Mouse (Mus musculus) c-Kit-positive CD71-positive TER-119-negative erythroid progenitor cells, embryonic 14.5 days (primary cell): ENCODE data around the gene Trarg1.
"Not testable (repeated sequence)": the region's sequence is repeated elsewhere in the genome, so short reads cannot be mapped to it uniquely, and the experiment has no call there.

Experiments
- DNase-seq: peaks from one replicate; pipeline ENCODE4 v3.0.0-alpha.2; 2013; ENCODE audit warnings: low read depth

Gene Trarg1

DNA sequence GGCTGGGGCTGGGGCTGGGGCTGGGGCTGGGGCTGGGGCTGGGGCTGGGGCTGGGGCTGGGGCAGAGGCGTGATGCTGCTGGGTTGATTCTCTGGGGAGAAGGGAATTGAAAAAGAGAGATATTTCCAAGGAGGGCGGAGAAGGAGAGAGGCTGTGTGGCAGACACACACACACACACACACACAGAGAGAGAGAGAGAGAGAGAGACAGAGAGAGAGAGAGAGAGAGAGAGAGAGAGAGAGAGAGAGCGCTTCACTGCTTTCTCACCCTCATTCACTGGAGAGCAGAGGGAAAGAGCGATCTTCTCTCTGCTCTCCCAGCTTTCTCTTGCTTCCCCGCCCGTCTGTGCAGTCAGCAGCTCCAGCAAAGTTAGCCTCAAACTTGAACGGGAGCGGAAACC is at the start of gene Trarg1:
Trarg1 (plus strand) TSS at position 301 of the 400 bp plus-strand sequence.
- DNase-seq = not testable (repeated sequence)

DNA sequence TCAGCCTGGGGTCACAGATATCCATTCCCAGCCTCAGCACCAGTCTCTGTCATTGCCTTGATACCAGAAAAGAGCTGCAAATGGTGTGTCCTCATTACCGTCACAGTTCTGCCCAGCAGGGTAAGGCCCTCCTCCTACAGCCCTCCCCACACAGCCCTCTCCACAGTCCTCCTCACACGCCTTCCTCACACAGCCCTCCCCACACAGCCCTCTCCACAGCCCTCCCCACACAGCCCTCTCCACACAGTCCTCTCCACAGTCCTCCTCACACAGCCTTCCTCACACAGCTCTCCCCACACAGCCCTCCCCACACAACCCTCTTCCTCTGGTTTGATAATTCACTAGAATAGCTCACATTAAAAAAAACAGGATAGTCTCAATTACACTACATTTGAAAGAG is 49.6 kb upstream of the Trarg1 start:
- DNase-seq = no peak

DNA sequence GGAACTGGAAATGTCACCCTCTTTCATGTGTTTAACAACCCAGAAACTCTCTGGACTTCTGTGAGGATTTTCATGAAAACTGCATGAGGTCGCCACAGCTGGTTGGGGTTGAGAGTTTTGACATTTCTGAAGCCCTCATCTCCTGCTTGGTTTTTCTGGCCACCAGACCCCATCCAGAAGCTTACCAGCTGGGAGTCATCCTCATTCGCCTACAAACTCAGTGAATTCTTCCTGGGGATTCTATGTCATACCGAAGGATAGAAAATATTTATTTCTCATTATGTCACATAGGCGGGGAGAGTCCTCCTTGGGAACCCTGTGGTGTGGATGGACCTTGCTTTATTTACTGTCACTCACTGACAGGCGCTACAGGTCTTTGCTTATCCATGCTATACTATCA is 49.1 kb upstream of the Trarg1 start:
- DNase-seq = no peak

DNA sequence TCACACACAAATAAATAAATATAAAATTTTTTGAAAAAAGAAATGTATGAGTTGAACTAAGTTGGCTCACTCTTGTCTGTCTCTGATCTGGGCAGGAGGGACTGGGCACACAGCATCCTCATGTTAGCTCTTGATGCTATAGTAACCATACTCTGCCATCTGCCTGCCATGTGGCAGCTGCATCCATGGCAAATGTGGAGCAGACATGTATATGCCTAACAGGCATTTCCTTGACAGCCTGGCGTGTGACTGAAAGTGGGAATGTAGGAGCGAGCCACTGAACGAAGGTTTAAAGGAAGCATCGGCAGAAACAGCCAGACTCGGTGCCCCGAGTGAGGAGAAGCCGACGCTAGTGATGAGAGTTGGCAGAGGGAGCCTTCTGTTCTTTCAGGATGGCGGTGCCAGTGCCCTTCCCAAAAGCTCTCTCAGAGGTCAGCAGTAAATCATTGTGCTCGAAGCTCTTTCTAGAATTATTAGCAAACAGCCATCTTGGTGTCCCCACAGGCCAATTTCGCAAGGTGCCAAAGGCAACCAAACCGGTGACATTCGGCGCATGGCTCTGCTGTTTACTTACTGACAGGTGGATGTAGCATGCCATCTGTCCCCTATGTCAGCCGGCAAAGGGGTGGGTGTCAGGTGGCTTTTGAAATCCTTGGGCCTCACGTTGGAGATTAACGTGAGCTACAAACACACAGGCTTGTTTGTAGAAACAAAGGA is 40.2 kb upstream of the Trarg1 start:
- no peak for DNase-seq

DNA sequence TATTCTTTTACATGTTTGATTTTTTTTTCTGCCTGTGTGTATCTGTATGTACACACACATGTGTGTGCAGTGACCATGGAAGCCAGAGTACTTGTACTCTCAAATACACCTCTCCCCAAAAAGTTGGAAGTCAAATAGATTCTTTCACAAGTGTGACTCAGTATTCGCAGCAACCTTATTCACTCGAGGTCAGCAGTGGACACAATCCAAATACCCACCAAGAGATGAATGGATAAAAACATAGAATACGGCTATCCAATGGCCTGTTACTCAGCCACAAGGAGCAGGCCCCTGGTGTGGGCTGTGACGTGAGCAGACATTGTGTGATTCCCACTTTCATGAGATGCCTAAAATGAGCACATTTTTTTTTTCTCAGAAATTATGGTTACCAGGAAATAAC is 39.4 kb upstream of the Trarg1 start:
- DNase-seq = no peak

DNA sequence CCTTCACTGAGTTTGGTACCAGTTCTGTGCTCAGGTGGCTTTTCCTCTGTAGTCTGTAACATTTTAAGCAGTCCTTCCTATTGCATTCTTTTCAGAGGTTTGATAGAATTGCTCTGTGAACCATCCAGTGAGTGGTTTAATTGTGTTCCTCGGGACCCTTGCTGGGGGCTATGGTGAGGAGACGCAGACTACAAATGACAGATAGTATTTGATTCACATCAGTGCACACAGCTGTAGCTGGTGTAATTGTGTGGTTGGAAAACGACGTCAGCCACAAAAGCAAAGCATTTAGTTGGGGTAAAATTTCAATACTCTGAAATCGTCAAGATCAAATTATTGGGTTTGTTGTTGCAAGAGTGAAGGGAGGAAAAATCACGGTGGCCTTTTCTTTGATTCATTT is 35.4 kb upstream of the Trarg1 start:
- DNase-seq = no peak

DNA sequence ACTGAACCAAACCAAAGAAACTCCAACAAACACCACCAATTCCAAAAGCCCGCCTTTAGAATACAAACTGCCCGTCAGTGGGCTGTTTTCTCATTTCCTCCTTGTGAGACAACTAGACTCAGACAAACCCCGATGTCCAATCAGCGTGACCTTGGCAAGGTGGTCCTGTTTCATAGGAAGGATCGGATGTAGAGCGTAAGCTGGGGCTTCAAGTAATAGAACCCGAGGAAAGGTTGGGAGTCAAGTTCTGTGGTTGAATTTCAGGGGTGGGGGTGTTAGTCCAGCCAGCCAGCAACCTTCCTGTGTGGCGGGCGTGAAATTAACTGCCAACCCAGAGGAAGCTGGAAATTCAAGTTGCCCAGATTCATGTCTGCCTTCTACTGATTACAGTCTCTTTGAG is 34.6 kb upstream of the Trarg1 start:
- DNase-seq = no peak

DNA sequence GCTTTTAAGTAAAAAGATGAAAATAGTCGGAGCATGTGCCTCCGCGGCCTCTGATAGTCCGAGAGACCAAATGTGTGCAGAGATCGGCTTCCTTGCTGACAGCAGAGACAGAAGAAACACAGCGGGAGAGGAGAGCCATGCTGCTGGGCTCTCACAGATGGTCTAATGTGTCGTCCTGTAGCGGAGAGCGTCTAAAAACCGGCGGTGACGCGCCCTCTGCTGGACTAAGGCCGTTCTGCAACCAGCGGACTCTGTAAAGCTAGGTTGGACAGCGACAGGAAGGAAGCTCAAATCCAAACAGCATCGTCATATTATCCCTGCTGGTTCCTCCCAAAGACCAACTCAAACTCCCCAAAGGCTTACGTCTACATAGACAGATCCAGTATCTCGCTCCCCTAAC is 33.7 kb upstream of the Trarg1 start:
- DNase-seq = peak; percentile 60

DNA sequence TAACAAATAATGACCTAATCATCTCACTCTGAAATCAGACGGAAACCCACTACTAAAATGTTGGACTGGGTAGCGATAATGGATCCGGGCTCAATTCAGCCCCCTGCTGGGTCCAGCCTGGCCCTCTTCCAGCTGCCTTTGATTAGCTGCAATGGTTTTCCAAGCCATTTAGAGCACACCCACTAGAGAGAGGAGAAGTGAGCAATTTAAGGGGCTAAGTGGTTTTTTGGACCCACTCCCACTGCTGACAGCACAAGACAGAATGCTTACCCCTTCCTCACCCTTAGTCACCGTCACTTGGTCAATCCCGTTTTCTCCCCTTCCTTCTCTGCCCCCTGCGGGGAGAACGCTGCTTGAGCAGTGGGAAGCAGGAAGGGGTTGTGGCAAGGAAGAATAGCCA is 32.5 kb upstream of the Trarg1 start:
- DNase-seq = no peak

DNA sequence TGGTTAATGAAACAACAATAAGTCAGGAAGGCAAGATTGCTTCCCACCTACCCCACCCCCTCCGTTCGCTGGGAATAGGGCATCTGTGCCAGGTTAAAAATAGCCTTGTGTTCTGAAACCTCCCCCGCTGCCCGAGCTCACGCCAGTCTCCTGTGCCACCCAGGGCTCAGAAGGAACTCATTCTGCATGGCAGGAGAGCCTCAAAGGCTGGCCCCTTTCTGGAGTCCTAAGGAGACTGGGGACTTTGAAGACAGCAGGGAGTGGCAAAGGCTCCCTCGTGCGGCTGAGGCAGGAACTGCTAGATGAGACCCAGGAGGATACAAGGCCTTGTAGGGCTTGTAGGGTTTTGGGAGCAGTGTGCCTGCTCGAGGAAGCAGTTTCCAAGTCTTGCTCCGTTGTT is 32.1 kb upstream of the Trarg1 start:
- DNase-seq = peak; percentile 39

DNA sequence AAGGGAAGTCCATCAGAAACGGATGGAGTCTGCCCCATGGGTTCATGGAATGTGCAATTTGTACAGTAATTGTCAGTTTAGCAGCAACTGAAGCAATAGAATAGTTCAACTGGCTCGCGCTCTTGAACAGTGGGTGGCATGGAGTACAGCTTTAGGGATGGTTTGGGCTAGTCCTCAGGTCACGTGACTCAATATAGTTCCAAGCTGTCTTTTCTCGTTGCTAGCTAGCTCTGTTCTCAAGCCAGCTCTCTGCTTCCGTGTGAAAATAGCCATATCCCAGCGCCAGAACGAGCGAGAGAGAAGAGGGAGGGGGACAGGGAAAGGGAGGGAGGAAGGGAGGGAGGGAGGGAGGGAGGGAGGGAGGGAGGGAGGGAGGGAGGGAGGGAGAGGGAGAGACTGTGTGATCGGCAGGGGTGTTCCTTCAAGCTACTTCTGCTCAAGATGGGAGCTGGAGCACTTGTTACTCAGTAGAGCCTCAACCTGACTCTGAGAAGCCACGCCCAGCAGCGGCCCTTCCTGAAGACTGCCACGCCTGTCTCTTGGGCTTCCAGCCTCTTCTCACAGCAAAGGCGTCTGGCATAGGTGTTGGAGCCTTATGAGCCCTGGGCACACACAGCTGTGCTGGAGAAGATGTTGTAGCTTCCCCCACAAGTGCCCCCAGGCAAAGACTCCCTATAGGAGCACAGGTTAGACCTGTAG is 28.6 kb upstream of the Trarg1 start:
- no peak for DNase-seq

DNA sequence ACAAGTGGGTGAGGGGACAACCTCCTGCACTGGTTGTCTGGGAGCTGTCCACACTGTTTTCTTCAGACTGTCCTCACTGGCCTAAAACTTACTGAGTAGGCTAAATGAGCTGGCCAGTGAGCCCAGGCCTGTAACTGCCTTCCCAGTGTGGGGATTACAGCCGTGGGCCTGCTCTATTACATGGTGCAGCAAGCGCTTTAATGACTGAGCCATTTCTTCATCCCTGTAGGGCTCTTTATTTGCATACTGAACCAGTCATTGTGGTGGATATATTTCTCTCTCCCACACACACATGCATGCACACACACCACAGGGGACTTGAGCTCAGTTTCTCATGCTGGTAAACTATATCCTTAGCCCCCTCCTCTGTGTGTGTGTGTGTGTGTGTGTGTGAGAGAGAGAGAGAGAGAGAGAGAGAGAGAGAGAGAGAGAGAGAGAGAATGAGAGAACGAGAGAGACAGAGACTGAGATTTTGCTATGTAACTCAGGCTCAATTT is 26.7 kb upstream of the Trarg1 start:
- DNase-seq = no peak

DNA sequence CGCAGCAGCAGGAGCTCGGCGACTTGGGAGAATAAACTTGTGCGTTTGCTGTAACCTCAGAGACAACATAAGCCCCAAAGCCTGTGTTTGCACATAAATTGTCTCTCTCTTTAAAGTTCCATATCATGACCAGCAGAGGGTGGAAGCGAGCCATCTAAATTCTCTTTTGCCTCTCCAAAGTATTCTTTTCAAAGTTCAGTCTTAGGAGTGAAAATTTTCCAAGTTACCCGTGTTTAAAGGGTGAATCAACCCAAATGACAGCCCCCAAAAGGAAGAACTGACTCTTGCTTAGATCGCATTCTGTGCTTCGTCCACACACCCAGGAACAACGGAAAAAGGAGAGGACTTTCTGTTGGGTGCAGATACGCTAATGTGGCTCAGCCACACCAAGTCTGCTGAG is 24.5 kb upstream of the Trarg1 start:
- peak; percentile 19 for DNase-seq

DNA sequence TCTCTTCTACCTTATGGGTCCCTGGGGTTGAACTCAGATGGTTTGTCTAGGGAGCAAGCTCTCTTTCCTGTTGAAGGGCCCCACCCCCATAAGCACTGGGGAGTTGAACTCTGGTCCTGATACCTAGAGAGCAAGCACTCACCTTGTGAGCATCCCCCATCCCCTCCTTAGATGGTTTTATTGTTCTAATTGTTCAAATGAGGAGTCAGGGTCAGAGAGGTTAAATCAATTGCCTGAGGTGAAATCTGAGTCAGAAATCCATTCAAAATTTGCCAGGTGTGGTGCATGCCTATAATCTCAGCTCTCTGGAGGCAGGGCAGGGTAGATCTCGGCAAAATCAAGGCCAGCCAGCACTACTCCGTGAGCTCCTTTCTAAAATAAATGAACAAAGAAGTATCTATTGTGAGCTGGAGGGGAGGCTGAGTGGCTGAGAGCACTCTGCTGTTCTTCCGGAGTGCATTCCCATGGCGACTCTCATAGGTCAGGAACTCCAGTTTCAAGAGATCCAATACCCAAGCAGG is 22.1 kb upstream of the Trarg1 start:
- no peak for DNase-seq

DNA sequence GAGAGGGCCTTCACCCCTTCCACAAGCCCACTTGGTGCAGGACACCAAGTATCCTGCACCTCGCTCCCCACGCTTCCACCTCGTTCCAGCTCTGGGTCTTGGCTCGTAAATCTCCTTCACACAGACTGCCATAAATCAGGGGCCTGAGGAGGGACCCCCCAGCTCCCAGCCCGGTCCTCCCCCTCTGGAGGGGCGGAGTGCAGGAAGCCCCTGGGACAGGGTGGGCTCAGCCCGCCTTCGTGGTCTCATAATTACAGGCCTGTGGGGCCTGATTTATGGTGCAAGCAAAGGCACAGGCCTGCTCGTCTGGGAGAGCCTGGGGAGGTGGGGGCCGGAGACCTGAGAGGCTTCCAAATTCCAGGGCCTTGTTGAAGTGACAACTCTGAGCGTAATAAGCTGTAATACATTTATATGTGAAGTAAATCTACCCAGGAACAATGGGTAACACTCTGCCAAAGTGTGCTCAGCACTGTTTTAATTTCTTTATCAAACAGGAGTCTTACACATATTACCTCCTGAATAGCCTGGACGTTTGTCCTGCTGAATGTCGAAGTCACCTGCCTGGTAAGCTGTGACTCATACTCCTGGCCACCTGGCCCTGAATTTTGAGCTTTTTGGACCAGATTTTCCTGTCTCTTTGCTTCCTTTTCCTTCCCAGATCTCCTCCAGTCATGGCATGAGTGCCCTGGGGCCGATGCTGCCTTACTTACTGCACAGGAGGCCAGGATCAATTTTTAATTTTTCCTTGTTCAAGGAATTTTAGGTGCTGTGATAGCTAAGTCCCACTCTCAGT is 20.3 kb upstream of the Trarg1 start:
- no peak for DNase-seq

DNA sequence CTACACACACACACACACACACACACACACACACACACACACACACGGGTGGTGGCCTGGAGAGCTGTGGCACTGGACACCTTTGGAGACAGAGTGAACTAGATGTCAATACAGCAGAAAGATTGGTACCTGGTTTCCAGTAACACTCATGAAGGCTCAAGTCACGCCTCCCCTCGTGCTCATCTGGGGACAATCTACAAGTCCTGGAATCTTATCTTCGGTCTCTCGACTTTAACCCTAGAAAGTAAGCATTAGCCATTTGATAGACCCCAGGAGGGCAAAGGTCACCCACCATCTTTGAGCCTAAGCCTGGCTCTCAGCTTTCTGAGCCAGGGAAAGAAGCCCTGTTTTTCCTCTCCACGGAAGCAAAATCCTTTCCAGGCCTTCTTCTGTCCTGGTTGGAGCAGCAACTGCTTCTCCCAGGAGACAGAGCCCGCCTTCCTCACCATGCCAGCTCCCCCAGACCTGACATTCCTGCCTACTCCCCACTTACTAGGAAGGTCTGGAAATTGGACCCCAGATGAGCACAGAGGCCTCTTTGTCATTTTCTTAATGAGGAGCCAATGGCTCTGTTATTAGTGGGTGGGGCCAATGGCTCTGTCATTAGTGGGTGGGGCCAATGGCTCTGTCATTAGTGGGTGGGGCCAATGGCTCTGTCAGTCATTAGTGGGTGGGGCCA is 17.7 kb upstream of the Trarg1 start:
- DNase-seq = no peak

DNA sequence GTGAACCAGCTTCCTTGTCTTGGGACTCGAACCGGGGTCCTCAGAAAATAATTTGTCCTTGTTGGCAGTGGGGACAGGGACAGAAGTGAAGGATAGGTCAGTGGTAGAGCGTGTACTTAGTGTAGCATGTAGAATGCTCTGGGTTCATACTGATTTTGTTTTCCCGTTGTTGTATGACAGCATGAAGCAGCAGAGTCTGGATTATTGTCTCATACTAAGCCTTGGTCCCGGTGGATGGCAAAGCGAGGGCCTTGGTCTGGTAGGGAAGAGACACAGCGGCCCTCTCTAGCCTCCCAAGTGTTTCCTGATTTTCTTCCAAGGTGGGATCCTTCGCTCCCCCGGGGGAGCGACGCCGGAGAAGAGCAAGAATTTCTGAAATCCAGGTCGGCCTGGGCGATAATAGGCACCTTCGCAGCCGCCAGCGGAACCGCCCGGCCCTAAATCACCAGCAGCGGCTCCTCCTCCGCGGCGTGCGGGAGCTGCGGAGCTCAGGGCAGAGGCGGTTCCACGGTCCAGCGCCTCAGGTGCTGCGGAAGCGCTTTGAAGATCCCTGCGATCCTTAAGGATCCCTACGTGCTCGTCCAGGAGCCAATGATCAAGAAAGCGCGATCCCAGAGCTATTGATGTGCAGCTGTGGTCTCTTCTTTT is 13.5 kb upstream of the Trarg1 start:
- no peak for DNase-seq

DNA sequence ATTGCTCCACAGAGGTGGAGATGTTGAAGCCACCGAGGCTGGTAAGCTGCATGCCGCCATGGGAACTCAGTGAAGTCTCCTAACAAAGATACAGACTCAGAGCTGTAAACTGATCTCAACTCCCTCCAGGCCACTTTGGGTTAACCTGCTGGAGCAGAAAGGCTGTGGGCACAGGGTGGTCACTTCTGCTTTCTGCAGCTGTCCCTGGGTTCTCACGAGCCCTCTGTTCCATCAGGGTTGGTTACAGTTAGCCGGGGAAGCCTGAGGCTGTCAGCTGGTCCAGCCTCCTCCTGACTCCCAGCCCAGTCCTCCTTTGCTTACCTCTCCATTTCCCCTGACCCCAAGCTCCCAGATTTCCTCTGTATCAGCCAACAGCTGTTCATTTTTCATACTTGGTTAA is 11.8 kb upstream of the Trarg1 start:
- no peak for DNase-seq

DNA sequence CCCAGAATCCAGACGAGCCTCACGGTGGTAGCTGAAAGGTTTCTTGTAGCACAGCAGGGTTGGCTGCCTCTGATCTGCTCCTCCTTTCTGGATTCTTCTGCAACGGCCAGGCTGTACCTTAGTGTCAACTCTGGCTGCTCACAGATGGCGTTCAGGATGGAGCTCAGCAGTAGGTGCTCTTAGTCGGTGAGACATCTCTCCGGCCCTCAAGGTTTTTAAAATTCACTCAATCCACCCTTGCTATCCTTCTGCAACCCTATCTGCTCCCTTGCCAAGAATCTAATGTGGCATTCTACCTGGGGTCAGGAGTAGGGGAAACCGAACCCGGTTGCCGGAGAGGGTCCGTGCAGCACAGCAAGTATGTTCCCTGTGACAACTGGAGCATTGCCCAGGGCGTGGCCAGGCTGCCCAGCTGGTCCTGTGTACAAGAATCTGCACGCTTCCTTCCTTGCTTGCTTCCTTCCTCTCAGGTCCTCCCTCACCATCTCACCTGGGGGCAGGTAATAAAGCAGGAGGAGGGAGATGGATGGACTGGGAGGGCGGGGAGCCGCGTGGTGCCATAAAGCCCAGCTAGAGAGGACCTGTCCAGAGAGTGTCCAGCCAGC is 7.6 kb upstream of the Trarg1 start, which contains the start of gene Bhlha9:
Bhlha9 (plus strand) TSS at position 600 of the 605 bp plus-strand sequence.
- DNase-seq = no peak

DNA sequence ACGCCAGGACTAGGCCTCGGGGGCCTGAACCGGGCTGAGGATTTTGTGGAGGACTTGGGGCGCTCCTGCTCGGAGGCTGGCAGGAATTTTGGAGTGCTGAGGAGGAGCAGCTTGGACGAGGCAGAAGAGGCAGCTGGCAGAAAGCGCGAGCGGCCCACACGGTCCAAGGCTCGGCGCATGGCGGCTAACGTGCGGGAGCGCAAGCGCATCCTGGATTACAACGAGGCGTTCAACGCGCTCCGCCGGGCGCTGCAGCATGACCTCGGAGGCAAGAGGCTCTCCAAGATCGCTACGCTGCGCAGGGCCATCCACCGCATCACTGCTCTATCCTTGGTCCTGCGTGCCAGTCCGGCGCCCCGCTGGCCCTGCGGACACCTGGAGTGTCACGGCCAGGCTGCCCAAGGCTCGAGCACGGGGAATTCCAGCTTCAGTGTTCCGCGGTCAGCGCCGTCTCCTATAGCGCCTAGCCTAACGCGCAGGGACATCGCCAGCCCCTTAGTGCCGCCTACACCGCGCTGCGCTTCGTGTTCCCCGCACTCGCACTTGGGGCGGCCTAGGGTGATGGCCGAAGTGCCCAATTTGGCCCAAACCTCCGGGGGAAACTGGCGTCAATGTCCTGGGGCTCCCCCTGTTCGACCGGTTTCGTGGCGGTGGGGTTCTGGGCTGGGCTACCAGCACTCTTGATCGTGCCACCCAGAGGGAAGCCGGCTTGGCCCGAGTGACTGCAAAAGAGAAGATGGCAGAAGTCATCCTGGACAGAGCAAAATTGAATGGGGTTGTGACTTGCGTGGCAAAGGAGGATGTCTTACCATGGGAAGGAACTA is 6.8 kb upstream of the Trarg1 start:
- no peak for DNase-seq
